Mouse (Mus musculus): ENCODE measurements at regions not wholly inside any gene's neighbourhood (a gene's known extent, or its start where the extent isn't known, plus 50 kb on each side); places are given as distances from the start of the nearest gene placed in this dataset.

DNA sequence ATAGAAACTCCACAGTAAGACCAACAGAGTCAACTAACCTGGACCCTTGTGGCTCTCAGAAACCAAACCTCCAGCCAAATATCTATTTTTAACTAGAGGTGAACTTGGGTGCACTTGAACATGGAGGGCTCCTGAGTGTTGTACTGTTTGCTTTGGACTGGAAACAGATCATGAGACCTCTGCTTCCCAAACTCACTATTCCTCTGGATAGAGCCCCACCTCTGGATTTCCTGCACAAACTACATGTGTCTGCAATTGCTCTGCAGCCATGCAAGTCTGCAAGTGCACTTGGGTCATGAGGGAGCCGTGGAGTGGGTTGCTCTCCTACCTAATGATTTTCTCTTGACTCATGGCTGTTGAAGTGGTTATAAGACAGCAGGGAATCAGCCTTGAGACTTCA lies 759.9 kb upstream of the Fam160b2 start:
- WGBS = 41% methylated on average over 1 of the region's 1 CpGs
- TF ChIP-seq POLR2A (IDR thresholded peaks at IDR 0.05; ENCODE audit: insufficient read depth, low read depth, low read length) (no peak), CTCF (IDR thresholded peaks at IDR 0.05; ENCODE audit: insufficient read depth, low read depth, low read length) (no peak)
- no peaks in the 10 kb centered on the region for H3K4me1 ChIP-seq (ENCODE audit: control insufficient read depth, insufficient read depth, low read length)

DNA sequence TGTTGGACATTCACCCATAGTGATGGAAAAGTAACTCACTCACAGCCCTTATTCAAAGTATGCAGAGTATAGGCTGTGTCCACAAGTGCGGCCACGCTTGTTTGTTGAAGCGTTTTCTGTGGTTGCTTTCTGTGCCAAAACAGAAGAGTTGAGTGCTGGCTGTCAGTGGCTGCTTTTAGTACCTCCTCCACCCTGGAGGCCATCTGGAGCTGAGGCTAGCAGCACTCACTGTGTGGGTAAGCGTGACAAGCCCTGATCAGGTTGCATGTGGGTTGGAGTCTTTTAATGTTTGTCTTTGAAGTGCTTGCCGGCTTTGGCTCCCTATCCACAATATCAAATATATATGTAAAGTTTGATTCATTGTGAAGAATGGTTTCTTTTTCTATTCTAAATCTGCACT lies 738.6 kb upstream of the Fam160b2 start:
- Histone ChIP-seq H3K4me3 (ENCODE audit: insufficient read depth, low read depth, low read length) (no peak overlapping the region), H3K4me1 (ENCODE audit: control insufficient read depth, insufficient read depth, low read length) (no peaks in the 10 kb centered on the region), H3K27ac (ENCODE audit: insufficient read depth, low read depth, low read length) (no peak overlapping the region)
- 80% methylated on average over 5 of the region's 5 CpGs for WGBS
- no peak for TF ChIP-seq POLR2A (IDR thresholded peaks at IDR 0.05; ENCODE audit: insufficient read depth, low read depth, low read length)
- TF ChIP-seq CTCF (IDR thresholded peaks at IDR 0.05; ENCODE audit: insufficient read depth, low read depth, low read length) = no peak

More for the DNA sequence above, 759.9 kb upstream of the Fam160b2 start:
- no peak overlapping the region for H3K4me3 ChIP-seq (ENCODE audit: insufficient read depth, low read depth, low read length)
- H3K27ac ChIP-seq (ENCODE audit: insufficient read depth, low read depth, low read length) = no peak overlapping the region

DNA sequence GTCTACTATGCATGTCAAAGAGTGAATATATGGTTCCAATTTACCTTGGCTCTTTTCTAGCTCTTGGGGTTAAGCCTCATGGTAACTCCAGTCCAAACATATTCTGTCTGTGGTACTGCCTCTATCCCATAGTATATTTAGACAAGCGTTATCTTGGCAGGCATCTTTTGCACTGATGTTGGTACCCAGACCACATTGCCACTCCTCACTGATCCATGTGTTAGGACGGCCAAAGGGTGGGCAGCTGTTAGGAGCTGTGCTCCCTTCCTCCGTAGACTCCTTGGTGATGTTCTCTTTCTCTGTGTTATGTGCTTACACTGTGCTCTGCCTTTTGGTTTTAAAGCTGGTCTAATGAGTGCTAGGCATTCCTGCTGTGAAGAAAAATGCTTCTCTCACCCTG lies 737.3 kb upstream of the Fam160b2 start:
- Histone ChIP-seq H3K27ac (ENCODE audit: insufficient read depth, low read depth, low read length) (no peak overlapping the region), H3K4me1 (ENCODE audit: control insufficient read depth, insufficient read depth, low read length) (no peaks in the 10 kb centered on the region), H3K4me3 (ENCODE audit: insufficient read depth, low read depth, low read length) (no peak overlapping the region)
- TF ChIP-seq POLR2A (IDR thresholded peaks at IDR 0.05; ENCODE audit: insufficient read depth, low read depth, low read length) = no peak
- 83% methylated on average over 3 of the region's 3 CpGs for WGBS

DNA sequence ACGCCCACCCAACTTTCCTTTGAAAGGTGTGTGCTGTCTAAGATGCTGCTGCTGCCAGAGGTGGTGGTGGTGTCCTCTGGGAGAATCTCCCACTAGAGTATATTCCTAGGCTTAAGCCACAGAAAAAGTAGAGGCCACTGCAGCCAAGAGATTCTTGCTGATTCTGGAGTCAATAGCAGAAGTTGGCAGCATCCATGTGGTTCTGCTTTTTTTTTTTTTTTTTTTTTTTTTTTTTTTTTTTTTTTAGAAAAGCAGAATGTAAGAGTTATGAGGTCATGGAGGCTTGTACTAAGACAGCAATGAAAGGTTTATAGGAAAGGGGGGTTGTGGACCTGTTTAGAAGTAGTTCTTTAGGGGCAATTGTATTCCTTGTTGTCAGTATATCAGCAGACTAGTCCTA lies 734.4 kb upstream of the Fam160b2 start:
- H3K4me1 ChIP-seq (ENCODE audit: control insufficient read depth, insufficient read depth, low read length) = peaks cover 2% of the 10 kb centered on the region; the same call in 1 of the 2 replicates
- H3K4me3 ChIP-seq (ENCODE audit: insufficient read depth, low read depth, low read length) = no peak overlapping the region
- 97% methylated on average over 1 of the region's 1 CpGs for WGBS
- TF ChIP-seq POLR2A (IDR thresholded peaks at IDR 0.05; ENCODE audit: insufficient read depth, low read depth, low read length) (no peak), CTCF (IDR thresholded peaks at IDR 0.05; ENCODE audit: insufficient read depth, low read depth, low read length) (no peak)
- H3K27ac ChIP-seq (ENCODE audit: insufficient read depth, low read depth, low read length) = no peak overlapping the region

DNA sequence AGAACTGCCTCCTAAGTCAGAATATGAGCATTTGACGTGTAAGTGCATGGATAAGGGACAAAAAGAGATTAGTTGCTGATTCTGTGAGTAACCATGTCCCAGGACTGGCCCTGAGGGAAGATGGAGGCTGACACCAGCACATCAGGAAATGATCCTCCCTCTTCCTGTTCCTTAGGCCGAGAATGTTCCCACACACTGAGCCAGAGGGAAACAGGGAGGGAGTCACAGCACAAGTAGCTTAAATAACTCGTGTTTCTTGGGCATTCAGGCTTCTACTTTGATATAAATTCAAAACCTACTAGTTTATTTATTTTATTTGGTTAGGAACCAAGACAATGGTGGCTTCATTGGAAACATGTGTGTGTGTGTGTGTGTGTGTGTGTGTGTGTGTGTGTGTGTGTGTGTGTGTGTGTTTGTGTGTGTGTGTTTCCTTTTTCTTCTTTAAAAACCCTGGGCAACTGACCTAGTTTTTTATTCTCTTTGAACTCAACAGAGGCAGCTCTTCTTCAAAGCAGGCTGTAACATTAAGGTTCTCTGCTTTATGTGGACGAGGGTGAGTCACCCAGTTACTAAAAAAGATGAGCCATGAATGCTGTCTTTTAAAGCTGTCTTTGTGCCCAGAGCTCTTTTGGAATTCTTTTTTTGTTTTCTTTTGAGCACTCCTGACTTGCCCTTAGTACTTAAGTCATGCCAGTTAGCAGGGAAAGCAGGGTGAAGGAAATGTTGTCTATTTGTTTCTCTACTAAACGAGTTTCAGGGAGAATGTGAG lies 730.4 kb upstream of the Fam160b2 start:
- 41% methylated on average over 5 of the region's 5 CpGs for WGBS
- H3K27ac ChIP-seq (ENCODE audit: insufficient read depth, low read depth, low read length) = no peak overlapping the region; the same call in 1 of the 2 replicates
- TF ChIP-seq POLR2A (IDR thresholded peaks at IDR 0.05; ENCODE audit: insufficient read depth, low read depth, low read length) (no peak), CTCF (IDR thresholded peaks at IDR 0.05; ENCODE audit: insufficient read depth, low read depth, low read length) (no peak)
- peaks cover 2% of the 10 kb centered on the region; the same call in 1 of the 2 replicates for H3K4me1 ChIP-seq (ENCODE audit: control insufficient read depth, insufficient read depth, low read length)
- no peak overlapping the region for H3K4me3 ChIP-seq (ENCODE audit: insufficient read depth, low read depth, low read length)

DNA sequence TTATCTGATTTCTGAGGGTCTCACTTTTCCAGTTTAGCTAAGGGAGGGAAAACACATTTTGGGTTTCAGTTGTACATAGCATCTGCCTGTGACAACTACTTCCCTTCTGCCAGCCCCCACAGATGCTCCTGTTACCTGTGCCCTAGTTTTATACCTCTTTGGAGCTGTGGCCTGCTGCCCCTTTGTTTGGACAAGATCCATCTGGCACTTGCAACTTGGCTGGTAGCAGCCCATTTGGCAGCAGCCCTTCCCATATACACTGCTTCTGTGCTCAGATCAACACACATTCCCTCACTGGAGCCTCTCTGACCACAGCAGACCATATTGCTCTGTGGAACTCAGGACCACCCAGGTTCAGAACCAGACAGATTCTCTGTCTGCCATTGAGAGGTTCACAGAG lies 728.0 kb upstream of the Fam160b2 start:
- TF ChIP-seq POLR2A (IDR thresholded peaks at IDR 0.05; ENCODE audit: insufficient read depth, low read depth, low read length) = no peak
- TF ChIP-seq CTCF (IDR thresholded peaks at IDR 0.05; ENCODE audit: insufficient read depth, low read depth, low read length) = no peak
- no peak overlapping the region for H3K4me3 ChIP-seq (ENCODE audit: insufficient read depth, low read depth, low read length)
- no peak overlapping the region for H3K27ac ChIP-seq (ENCODE audit: insufficient read depth, low read depth, low read length)
- peaks cover 2% of the 10 kb centered on the region; the same call in 1 of the 2 replicates for H3K4me1 ChIP-seq (ENCODE audit: control insufficient read depth, insufficient read depth, low read length)

DNA sequence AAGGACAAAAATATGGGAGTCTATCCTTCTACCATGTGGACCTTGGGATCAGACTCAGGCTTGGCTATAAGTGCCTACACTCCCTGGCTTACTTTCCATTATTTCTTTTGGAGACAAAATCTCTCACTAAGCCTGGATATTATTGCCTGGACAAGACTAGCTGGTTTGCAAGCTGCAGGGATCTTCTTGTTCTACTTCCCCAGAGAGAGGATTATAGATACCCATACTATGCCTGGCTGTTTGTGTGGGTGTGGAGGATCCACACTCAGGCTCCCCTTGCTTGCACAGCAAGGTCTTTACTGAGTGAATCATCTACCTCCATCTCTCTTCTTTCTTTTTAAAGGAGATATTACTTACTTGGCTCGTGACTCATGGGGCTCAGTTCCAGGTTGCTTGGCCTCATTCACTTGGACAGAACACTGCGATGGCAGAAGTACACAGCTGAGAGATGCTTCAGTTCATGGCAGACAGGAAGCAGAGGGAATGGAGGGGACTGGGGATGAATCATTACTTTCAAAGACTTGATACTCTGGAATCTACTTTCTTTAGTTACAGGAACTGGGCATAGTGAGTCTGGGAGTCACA lies 727.0 kb upstream of the Fam160b2 start:
- no peak overlapping the region for H3K4me3 ChIP-seq (ENCODE audit: insufficient read depth, low read depth, low read length)
- H3K4me1 ChIP-seq (ENCODE audit: control insufficient read depth, insufficient read depth, low read length) = peaks cover 2% of the 10 kb centered on the region; the same call in 1 of the 2 replicates
- TF ChIP-seq POLR2A (IDR thresholded peaks at IDR 0.05; ENCODE audit: insufficient read depth, low read depth, low read length) = no peak
- TF ChIP-seq CTCF (IDR thresholded peaks at IDR 0.05; ENCODE audit: insufficient read depth, low read depth, low read length) = no peak
- 50% methylated on average over 2 of the region's 2 CpGs for WGBS
- H3K27ac ChIP-seq (ENCODE audit: insufficient read depth, low read depth, low read length) = no peak overlapping the region

DNA sequence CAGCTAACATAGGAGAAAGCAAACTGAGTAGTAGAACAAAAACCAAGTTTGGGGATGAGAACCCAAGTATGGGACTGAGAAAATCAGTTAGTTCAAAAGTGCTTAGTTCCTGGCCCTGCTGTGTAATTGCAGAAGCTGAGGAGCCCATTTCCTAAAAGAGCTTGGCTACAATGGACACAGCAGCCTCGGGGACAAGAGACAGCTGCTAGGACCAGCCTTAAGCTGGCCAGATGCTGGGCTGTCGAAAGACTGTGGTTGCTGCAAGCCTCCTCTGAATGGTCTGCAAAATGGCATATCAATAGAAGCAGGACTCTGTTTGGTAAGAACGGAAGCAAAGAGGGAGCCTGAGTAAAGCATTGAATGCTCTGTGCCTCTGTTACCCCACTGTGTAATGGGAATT lies 715.6 kb upstream of the Fam160b2 start:
- no peaks in the 10 kb centered on the region for H3K4me1 ChIP-seq (ENCODE audit: control insufficient read depth, insufficient read depth, low read length)
- no peak overlapping the region for H3K27ac ChIP-seq (ENCODE audit: insufficient read depth, low read depth, low read length)
- TF ChIP-seq CTCF (IDR thresholded peaks at IDR 0.05; ENCODE audit: insufficient read depth, low read depth, low read length) (no peak), POLR2A (IDR thresholded peaks at IDR 0.05; ENCODE audit: insufficient read depth, low read depth, low read length) (no peak)
- no peak overlapping the region for H3K4me3 ChIP-seq (ENCODE audit: insufficient read depth, low read depth, low read length)
- WGBS = 69% methylated on average over 3 of the region's 3 CpGs

DNA sequence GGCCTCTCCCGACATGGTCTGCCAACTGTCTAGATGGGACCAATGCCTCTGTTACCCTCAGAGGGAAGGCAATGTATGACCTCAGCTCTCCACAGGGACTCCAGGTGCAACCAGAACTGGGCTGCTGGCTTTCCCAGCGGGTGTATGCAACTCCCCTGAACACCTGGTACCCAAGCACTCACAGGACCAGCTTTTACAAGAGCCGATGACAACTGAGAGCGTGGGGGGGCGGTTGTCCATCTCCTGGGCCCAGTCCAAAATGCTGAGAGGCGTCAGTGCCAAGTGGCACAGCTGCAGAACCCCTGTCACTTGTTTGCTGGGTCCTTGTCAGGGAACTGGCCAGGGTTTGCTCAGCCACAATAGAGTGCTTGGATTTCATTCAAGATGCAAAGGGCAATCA lies 700.1 kb upstream of the Fam160b2 start:
- no peak for TF ChIP-seq CTCF (IDR thresholded peaks at IDR 0.05; ENCODE audit: insufficient read depth, low read depth, low read length)
- no peak for TF ChIP-seq POLR2A (IDR thresholded peaks at IDR 0.05; ENCODE audit: insufficient read depth, low read depth, low read length)
- Histone ChIP-seq H3K4me3 (ENCODE audit: insufficient read depth, low read depth, low read length) (no peak overlapping the region), H3K4me1 (ENCODE audit: control insufficient read depth, insufficient read depth, low read length) (no peaks in the 10 kb centered on the region), H3K27ac (ENCODE audit: insufficient read depth, low read depth, low read length) (no peak overlapping the region)
- 51% methylated on average over 6 of the region's 6 CpGs for WGBS
